Mouse (Mus musculus) intestine, embryonic 16.5 days (tissue): ENCODE measurements around the gene Gabrd. TPM values are rescaled to one million over a fixed set of nuclear protein-coding genes. Genes with fewer than 3 reads are reported as not detected.
"Not testable (repeated sequence)": the region's sequence is repeated elsewhere in the genome, so short reads cannot be mapped to it uniquely, and the experiment has no call there.

Experiments used
- ATAC-seq: fragments of 200-750 bp; cut with Nextera tagmentation; 2 replicates; pipeline ENCODE4 v1.8.0; 2017; ENCODE audit warnings: moderate TSS enrichment, moderate library complexity
- H3K27ac ChIP-seq: fragments of 300-500 bp; sonication (generic); 2 replicates; pipeline ENCODE4 v1.5.1; 2014; ENCODE audit warnings: mild to moderate bottlenecking, low read length
- H3K27me3 ChIP-seq: fragments of 300-500 bp; sonication (generic); replicated peaks from 2 replicates; pipeline ENCODE4 v1.6.1; 2014; ENCODE audit warnings: low read length, control low read depth, mixed read lengths; ENCODE audit not compliant: control insufficient read depth, insufficient read depth
- H3K36me3 ChIP-seq: fragments of 300-500 bp; sonication (generic); 2 replicates; pipeline ENCODE4 v1.6.1; 2014; ENCODE audit warnings: low read length, control low read depth; ENCODE audit not compliant: control insufficient read depth, insufficient read depth
- H3K4me1 ChIP-seq: fragments of 300-500 bp; sonication (generic); 2 replicates; pipeline ENCODE4 v1.6.1; 2014; ENCODE audit warnings: low read length, control low read depth, mixed read lengths; ENCODE audit not compliant: control insufficient read depth, insufficient read depth
- H3K4me2 ChIP-seq: fragments of 300-500 bp; sonication (generic); 2 replicates; pipeline ENCODE4 v1.6.1; 2014; ENCODE audit warnings: low read depth, low read length, control low read depth
- H3K4me3 ChIP-seq: fragments of 300-500 bp; sonication (generic); 2 replicates; pipeline ENCODE4 v1.5.1; 2014; ENCODE audit warnings: mild to moderate bottlenecking, low read length
- H3K9ac ChIP-seq: fragments of 300-500 bp; sonication (generic); 2 replicates; pipeline ENCODE4 v1.6.1; 2014; ENCODE audit warnings: low read depth, low read length
- H3K9me3 ChIP-seq: fragments of 300-500 bp; sonication (generic); 2 replicates; pipeline ENCODE4 v1.6.1; 2016; ENCODE audit warnings: low read length, control low read depth; ENCODE audit not compliant: control insufficient read depth
- WGBS: fragments of 180-500 bp; shearing (Covaris S2); extraction: QIAGEN DNeasy Blood & Tissue Kit; methylation state at CpG from one replicate; pipeline ENCODE4 v1.1.7; 2014; 5-methylcytosine and 5-hydroxymethylcytosine counted together
- polyA plus RNA-seq: library from polyadenylated mRNA; unstranded; fragments of >200 nt; fragmentation: Nextera tagmentation; extraction: Ambion mirVana; gene quantifications from 2 replicates; pipeline ENCODE4 v1.2.1, GENCODE M21; 2015

Gabrd gene
- polyA plus RNA-seq, result 0.11 and 0.15 TPM in 2 replicates

DNA sequence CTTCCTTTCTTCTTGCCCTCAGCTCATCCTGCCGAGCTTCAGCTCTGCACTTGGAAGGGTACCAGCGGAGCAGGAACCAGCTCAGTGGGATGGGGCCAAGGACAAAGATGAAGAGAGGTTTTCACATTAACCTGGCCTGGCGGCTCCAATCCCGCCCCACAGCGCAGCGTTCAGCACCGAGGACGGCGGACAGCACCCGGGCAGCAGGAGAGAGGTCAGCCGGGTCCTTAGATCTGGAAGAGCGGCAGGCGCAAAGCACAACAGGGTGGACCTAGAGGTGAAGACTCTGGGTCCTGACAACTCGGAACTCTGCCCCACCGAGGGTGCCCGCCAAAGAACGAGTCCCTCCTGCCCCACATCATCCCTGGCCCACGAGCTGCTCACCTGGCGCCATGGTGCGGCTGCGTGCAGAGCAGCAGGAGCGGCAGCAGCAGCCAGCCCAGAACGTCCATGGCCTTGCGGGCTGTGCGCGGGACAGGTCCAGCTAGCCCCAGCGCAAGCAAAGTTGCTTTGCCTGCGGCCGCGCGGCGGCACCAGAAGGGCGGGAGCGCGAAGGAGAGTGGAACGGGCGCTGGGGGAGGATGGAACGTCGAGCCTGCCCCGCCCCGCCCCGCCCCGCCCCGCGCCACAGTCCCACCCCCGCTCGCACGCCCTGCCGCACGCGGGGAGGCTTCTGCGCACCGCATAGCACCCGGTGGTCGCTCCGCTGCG, at the start of gene Gabrd:
TSS of gene Gabrd (minus strand) at position 602 of the 711 bp plus-strand sequence.
- H3K27me3 ChIP-seq, result peaks cover 22% of the 10 kb centered on the region
- under 1% methylated on average over 41 of the region's 57 CpGs for WGBS
- no peaks in the 10 kb centered on the region for H3K36me3 ChIP-seq
- H3K4me1 ChIP-seq, result peaks cover 3% of the 10 kb centered on the region
- ATAC-seq, result peak; percentile 85
- H3K9ac ChIP-seq, result no peak within 1 kb of the TSS
- H3K27ac ChIP-seq, result no peak within 1 kb of the TSS
- no peaks in the 10 kb centered on the region for H3K9me3 ChIP-seq
- peak within 1 kb of the TSS; percentile 43 for H3K4me3 ChIP-seq
- peak within 1 kb of the TSS; percentile 93 for H3K4me2 ChIP-seq

DNA sequence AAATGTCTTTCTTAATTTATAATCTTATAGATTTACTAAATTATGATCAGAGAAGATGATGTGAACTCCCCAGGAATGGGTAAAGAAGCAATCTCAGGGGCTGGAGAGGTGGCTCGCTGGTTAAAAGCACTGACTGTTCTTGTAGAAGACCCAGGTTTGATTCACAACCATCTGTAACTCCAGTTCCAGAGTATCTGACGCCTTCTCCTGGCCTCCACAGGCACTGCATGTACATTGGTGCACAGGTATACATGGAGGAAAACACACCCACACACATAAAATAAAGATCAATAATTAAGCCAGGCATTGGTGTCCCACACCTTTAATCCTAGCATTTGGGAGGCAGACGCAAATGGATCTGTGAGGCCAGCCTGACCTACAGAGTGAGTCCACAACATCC, 44.9 kb upstream of the Gabrd start:
- Histone ChIP-seq H3K27ac (no peak overlapping the region), H3K9me3 (no peaks in the 10 kb centered on the region), H3K4me1 (no peaks in the 10 kb centered on the region), H3K4me2 (no peak overlapping the region), H3K4me3 (no peak overlapping the region), H3K36me3 (no peaks in the 10 kb centered on the region), H3K27me3 (no peaks in the 10 kb centered on the region), H3K9ac (no peak overlapping the region)
- 69% methylated on average over 3 of the region's 3 CpGs for WGBS
- ATAC-seq, result no peak

DNA sequence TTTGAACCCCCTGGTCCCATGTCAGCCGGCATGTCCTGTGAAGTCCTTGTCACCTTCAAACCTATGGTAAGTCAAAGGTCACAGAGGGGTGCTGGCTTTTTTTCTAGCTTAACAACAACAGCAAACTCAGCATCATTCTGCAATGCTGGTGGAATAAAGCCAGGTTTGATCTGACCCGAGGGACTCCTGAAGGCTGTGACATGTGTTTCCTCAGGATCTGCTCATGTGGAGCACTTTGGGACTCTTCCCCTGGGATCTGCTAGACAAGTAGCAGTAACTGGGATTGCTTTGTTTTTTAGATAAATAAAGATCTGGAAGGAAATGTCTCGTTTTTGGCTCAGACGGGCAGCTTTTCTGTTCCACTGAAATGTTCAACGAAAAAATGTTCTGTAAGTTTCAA, 36.1 kb upstream of the Gabrd start:
- Histone ChIP-seq H3K4me3 (no peak overlapping the region), H3K9me3 (no peaks in the 10 kb centered on the region), H3K27ac (no peak overlapping the region), H3K4me1 (no peaks in the 10 kb centered on the region), H3K4me2 (no peak overlapping the region), H3K9ac (no peak overlapping the region), H3K36me3 (no peaks in the 10 kb centered on the region), H3K27me3 (no peaks in the 10 kb centered on the region)
- ATAC-seq, result no peak
- 74% methylated on average over 5 of the region's 5 CpGs for WGBS

DNA sequence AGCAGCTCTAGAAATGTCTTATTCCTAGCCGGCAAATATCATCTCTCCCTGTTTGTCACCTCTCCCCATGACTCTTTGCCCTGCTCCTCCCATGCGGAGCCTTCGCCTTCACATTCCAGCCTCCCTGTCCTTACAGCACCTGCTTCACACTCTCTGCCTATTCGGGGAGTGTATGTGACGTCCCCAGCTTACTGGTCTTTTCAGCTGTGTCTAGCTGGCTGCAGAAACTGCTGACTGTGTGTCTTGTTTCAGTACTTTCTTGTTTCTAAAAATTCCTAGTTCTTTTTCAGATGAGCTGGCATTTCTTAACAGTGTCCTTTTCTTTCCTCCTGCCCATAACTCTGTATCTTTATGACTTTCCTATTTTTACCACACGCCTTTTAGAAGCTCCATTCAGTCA, 34.4 kb upstream of the Gabrd start:
- no peak overlapping the region for H3K27ac ChIP-seq
- 87% methylated on average over 6 of the region's 6 CpGs for WGBS
- H3K36me3 ChIP-seq, result no peaks in the 10 kb centered on the region
- H3K4me2 ChIP-seq, result no peak overlapping the region
- H3K27me3 ChIP-seq, result no peaks in the 10 kb centered on the region
- no peaks in the 10 kb centered on the region for H3K9me3 ChIP-seq
- ATAC-seq, result no peak
- H3K4me1 ChIP-seq, result no peaks in the 10 kb centered on the region
- H3K9ac ChIP-seq, result no peak overlapping the region
- no peak overlapping the region for H3K4me3 ChIP-seq

DNA sequence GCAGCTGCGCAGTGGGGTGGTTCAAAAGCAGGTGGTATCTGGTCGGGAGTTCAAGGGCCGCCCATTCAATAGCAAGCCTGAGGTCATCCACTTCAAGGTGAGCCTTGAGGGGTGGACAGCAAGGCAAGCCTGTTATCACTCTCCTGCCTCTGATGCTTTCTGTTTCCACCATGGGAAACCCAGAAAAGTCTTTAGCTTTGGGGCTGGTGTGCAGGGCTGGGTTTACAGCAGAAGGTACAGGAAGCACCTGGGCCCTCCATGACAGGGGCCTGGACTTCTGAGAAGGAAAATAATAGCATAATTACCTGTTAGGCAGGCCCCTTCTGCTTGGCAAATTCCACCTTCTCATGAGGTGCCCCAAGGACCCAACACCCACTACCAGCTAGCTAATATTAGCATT, 31.3 kb upstream of the Gabrd start:
- Histone ChIP-seq H3K36me3 (no peaks in the 10 kb centered on the region), H3K4me2 (no peak overlapping the region), H3K9me3 (no peaks in the 10 kb centered on the region), H3K4me1 (no peaks in the 10 kb centered on the region), H3K27ac (no peak overlapping the region), H3K27me3 (no peaks in the 10 kb centered on the region), H3K9ac (no peak overlapping the region), H3K4me3 (no peak overlapping the region)
- WGBS, result 83% methylated on average over 3 of the region's 3 CpGs
- no peak for ATAC-seq

DNA sequence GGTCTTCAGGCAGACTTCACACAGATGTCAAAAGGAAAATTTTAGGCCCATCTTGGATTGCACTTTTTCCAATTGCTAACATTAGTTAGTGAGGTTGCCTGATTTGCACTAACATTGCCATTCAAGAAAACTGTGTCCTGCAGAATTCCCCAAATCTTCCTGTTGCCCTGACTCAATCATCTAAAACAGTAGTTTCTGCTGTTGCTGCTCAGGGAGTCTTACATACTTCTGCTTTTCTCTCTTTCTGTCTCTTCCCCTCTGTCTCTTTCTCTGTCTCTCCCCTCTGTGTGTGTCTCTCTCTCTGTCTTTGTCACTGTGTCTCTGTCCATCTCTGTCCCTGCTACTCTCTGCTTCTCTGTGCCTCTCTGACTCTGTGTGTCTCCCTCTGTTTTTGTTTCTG, 30.5 kb upstream of the Gabrd start:
- H3K27me3 ChIP-seq, result no peaks in the 10 kb centered on the region
- no peak overlapping the region for H3K4me2 ChIP-seq
- no peak for ATAC-seq
- H3K4me1 ChIP-seq, result no peaks in the 10 kb centered on the region
- no peaks in the 10 kb centered on the region for H3K36me3 ChIP-seq
- H3K9ac ChIP-seq, result no peak overlapping the region
- H3K9me3 ChIP-seq, result no peaks in the 10 kb centered on the region
- H3K4me3 ChIP-seq, result no peak overlapping the region
- H3K27ac ChIP-seq, result no peak overlapping the region

DNA sequence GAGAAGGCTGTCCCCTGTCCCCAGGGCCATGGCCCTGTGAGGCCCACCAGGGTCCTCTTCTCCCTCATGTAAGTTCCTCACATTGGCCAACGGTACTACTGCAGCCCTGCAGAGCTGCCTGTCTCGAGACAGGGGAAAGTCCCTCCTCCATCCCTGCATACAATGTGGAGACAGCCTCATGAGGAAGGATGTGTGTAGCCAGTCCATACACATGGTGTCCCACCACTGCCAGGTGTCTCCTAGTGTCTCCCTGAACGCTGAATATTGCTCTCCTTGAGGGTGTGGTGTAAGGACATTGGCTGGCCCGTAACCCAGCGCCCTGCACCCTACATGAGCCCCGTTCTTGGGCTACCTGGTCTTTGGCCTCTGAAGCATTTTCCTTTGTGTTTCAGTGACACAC, 28.4 kb upstream of the Gabrd start:
- H3K4me3 ChIP-seq, result no peak overlapping the region

DNA sequence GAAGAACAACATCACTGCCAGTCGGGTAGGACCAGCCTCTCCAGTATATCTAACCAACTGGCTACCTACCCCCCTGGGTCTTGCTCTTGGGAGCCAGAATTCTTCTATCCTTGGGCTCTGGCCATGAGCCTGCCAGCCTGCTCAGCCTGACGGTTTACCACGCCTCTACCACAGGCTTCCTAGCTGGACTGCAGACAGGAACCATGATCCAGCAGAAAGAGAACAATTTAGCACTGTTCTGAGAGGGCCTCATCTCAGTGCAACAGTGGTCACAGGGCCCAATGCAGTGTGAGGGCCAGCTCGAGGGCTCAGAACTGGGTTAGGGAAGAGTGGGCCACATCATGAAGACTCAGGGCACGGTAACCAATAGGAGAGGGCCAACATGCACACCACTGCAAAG, 26.1 kb upstream of the Gabrd start:
- 76% methylated on average over 5 of the region's 5 CpGs for WGBS
- no peak for ATAC-seq
- no peak overlapping the region for H3K27ac ChIP-seq

More for the DNA sequence above, 28.4 kb upstream of the Gabrd start:
- H3K27ac ChIP-seq, result no peak overlapping the region
- no peaks in the 10 kb centered on the region for H3K36me3 ChIP-seq
- no peak overlapping the region for H3K9ac ChIP-seq
- no peak overlapping the region for H3K4me2 ChIP-seq
- H3K9me3 ChIP-seq, result no peaks in the 10 kb centered on the region
- no peaks in the 10 kb centered on the region for H3K4me1 ChIP-seq
- ATAC-seq, result no peak
- H3K27me3 ChIP-seq, result no peaks in the 10 kb centered on the region
- WGBS, result 77% methylated on average over 6 of the region's 6 CpGs

DNA sequence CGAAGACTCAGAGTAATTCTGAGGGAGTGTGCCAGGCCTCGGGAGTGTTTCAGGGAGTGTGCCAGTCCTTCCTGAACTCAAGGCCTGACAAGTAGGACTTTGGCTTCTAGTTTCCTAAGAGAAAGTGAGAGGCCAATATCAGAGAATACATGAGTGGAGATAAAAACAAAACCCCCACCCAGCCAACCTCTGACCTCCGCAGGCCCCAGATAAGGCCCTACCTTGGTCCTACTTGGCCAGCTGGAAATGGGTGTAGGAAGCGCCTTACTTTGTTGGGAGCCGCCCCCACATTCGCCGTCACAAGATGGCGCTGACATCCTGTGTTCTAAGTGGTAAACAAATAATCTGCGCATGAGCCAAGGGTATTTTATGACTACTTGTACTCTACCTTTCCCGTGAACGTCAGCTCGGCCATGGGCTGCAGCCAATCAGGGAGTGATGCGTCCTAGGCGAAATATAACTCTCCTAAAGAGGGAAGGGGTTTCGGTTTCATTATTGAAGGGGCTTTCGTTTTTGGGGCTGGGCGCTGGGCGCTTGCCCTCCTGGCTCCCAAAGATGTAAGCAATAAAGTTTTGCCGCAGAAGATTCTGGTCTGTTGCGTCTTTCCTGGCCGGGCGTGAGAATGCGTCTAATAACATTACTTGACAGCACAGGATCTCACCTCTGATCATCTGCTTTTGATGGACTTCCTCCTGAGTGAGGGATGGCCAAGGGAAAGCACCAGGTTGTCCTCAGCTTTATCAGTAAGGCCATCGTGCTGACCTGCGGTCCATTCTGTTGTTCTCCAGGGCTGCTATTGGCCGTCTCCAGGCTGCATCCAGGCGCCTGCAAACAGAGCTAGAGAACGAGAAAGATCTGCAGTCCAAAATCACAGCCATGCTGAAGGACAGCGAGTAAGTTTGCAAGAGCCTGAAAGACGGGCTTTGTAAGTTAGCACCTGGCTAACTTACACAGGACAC, 23.8 kb upstream of the Gabrd start:
- H3K9me3 ChIP-seq, H3K36me3 ChIP-seq, H3K27ac ChIP-seq, H3K4me2 ChIP-seq, H3K27me3 ChIP-seq, H3K4me1 ChIP-seq, H3K4me3 ChIP-seq: not testable (repeated sequence)
- ATAC-seq, result peak; percentile 81
- WGBS, result 78% methylated on average over 21 of the region's 30 CpGs
- 0 out of 2 replicates have a peak overlapping the region, but pooled peaks have one; percentile 29 for H3K9ac ChIP-seq

More for the DNA sequence above, 26.1 kb upstream of the Gabrd start:
- H3K4me1 ChIP-seq, result no peaks in the 10 kb centered on the region
- no peak overlapping the region for H3K9ac ChIP-seq
- no peaks in the 10 kb centered on the region for H3K27me3 ChIP-seq
- no peak overlapping the region for H3K4me3 ChIP-seq
- no peak overlapping the region for H3K4me2 ChIP-seq
- H3K9me3 ChIP-seq, result no peaks in the 10 kb centered on the region
- no peaks in the 10 kb centered on the region for H3K36me3 ChIP-seq
